8 mouse cellular contexts compared by ENCODE assay signal in the genomic region with DNA sequence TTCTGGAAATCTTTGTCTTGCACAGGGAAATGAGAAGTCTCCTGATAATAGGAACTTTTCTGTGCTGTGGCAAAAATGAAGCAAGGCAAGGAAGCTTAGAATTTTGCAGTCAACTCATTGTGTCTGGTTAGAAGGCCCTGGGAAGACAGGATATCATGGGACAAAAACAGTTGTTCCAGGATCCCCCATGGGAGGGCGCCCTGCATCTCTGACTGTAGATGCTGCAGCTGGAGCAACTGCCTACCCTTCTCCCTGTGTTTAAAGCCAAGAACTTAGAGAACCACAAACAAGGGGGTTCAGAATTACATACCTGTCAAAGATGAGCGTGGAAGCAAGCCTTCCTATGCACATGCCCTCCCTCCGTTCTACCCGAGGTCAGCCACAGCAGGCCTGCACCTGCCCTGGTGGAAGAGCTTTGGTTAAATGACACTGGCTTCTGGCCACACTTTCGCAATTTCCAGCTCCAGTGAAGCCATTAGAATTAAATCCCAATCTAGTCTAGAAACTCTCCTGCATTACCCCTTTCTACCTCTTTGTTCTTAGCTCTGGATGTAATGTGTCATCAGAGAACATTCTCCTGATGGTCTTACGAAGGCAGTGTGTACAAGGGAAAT.
DNase-seq lines count a peak whose midpoint lies in the region; ATAC-seq lines count a peak whose summit lies in the region.

No protein-coding gene starts in this region.

- DNase-seq in cerebellum, adult 9-10 months, result peak; percentile 4
- peak; percentile 22 for DNase-seq in urinary bladder, postnatal 25 days (ENCODE audit: low spot score)
- DNase-seq in urinary bladder, postnatal 10 days (ENCODE audit: low spot score), result no peak
- DNase-seq in gastrocnemius, postnatal 10 days, result peak; percentile 53
- DNase-seq in layer of hippocampus, adult 8-10 months (ENCODE audit: low spot score in 2 of 2), result peak; percentile 60 to 84
- peak; percentile 45 for DNase-seq in lung, postnatal 36 days

- no peak for ATAC-seq in cerebellum, adult (ENCODE audit: insufficient number of reproducible peaks, low FRiP score, low TSS enrichment)
- no peak for ATAC-seq in inflammation-experienced regulatory T-cells, adult 6 months
